Mouse (Mus musculus) neural tube, embryonic 13.5 days (tissue): Measurements from ENCODE around the gene Fgfr2. TPM values are rescaled to one million over a fixed set of nuclear protein-coding genes. Genes with fewer than 3 reads are reported as not detected.

ENCODE experiments used
- ATAC-seq: fragments of 200-750 bp; cut with Nextera tagmentation; 2 replicates; pipeline ENCODE4 v1.8.0; 2017; ENCODE audit warnings: low read depth, mild to moderate bottlenecking, moderate TSS enrichment, moderate library complexity
- H3K27ac ChIP-seq: fragments of 300-500 bp; sonication (generic); replicated peaks from 2 replicates; pipeline ENCODE4 v1.5.1; 2015; ENCODE audit warnings: moderate library complexity, mild to moderate bottlenecking, inconsistent platforms
- H3K27me3 ChIP-seq: fragments of 300-500 bp; sonication (generic); 2 replicates; pipeline ENCODE4 v1.6.1; 2015; ENCODE audit warnings: mild to moderate bottlenecking, inconsistent platforms
- H3K36me3 ChIP-seq: fragments of 300-500 bp; sonication (generic); 2 replicates; pipeline ENCODE4 v1.6.1; 2015; ENCODE audit warnings: mild to moderate bottlenecking, inconsistent platforms
- H3K4me1 ChIP-seq: fragments of 300-500 bp; sonication (generic); replicated peaks from 2 replicates; pipeline ENCODE4 v1.6.1; 2015; ENCODE audit warnings: inconsistent platforms
- H3K4me2 ChIP-seq: fragments of 300-500 bp; sonication (generic); 2 replicates; pipeline ENCODE4 v1.6.1; 2015; ENCODE audit warnings: inconsistent platforms, mild to moderate bottlenecking, moderate library complexity
- H3K4me3 ChIP-seq: fragments of 300-500 bp; sonication (generic); 2 replicates; pipeline ENCODE4 v1.5.1; 2015; ENCODE audit warnings: mild to moderate bottlenecking, inconsistent platforms
- H3K9ac ChIP-seq: fragments of 300-500 bp; sonication (generic); 2 replicates; pipeline ENCODE4 v1.6.1; 2015; ENCODE audit warnings: moderate library complexity, mild to moderate bottlenecking, inconsistent platforms
- H3K9me3 ChIP-seq: fragments of 300-500 bp; sonication (generic); 2 replicates; pipeline ENCODE4 v1.6.1; 2016; ENCODE audit warnings: inconsistent platforms
- WGBS: fragments of 180-500 bp; shearing (Covaris S2); methylation state at CpG from one replicate; pipeline ENCODE4 v1.1.7; 2015; 5-methylcytosine and 5-hydroxymethylcytosine counted together
- polyA plus RNA-seq: library from polyadenylated mRNA; unstranded; fragments of >200 nt; fragmentation: Nextera tagmentation; extraction: Ambion mirVana; gene quantifications from 2 replicates; pipeline ENCODE4 v1.2.1, GENCODE M21; 2015

The Fgfr2 gene
- polyA plus RNA-seq, 1 experiment from 2014 or later, result 22.9 TPM

DNA sequence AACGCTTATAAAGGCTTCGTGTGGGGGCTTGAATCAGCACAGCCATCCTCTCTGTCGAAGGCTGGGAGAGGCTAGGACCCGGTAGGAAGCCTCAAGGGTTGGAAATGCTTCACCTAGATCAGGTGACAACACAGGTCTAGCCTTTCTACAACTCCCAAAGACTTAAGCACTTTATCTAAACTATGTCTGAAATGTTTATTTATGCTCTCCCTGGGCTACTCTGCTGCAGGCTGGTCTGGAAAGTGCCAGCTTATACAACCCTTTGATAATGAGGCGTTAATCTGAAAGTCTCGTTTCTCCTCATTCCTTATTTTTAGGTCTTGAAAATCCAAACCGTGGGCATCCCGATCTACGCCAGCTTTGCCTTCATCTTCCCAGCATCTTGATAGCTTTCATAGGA lies 2299.2 kb downstream of the Fgfr2 start:
- H3K9ac ChIP-seq, result no peak overlapping the region
- no peaks in the 10 kb centered on the region for H3K4me1 ChIP-seq
- peaks cover 7% of the 10 kb centered on the region; the same call in 1 of the 2 replicates for H3K27me3 ChIP-seq
- H3K36me3 ChIP-seq, result no peaks in the 10 kb centered on the region
- H3K4me2 ChIP-seq, result no peak overlapping the region
- no peak overlapping the region for H3K4me3 ChIP-seq
- H3K9me3 ChIP-seq, result no peaks in the 10 kb centered on the region
- WGBS, result 82% methylated on average over 9 of the region's 9 CpGs
- ATAC-seq, result no peak
- no peak overlapping the region for H3K27ac ChIP-seq

DNA sequence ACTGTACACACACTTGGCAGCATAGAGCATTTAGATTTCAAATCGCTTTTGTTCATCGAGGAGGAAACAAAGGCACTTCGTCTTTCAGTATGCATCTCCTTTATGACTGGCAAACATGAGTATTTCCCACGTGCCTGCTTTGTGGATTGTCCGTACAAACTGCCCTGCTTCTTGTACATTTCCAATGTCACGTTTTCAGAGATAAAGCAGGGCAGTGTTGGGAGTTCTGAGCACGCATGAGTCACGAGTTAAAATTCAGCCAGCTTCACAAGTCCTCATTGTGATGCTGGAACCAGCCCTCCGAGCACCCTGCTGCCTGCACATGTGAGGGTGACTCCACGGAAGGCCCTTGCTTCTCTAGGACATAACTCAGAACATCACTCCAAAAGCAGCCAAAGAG lies 2303.5 kb downstream of the Fgfr2 start:
- no peaks in the 10 kb centered on the region for H3K4me1 ChIP-seq
- H3K4me3 ChIP-seq, result no peak overlapping the region
- 64% methylated on average over 10 of the region's 10 CpGs for WGBS
- H3K9ac ChIP-seq, result no peak overlapping the region
- no peak for ATAC-seq
- H3K36me3 ChIP-seq, result no peaks in the 10 kb centered on the region
- no peak overlapping the region for H3K4me2 ChIP-seq
- H3K9me3 ChIP-seq, result no peaks in the 10 kb centered on the region
- no peak overlapping the region; the same call in 1 of the 2 replicates for H3K27ac ChIP-seq
- 0 out of 2 replicates have a peak, but pooled peaks cover 2% of the 10 kb centered on the region for H3K27me3 ChIP-seq

DNA sequence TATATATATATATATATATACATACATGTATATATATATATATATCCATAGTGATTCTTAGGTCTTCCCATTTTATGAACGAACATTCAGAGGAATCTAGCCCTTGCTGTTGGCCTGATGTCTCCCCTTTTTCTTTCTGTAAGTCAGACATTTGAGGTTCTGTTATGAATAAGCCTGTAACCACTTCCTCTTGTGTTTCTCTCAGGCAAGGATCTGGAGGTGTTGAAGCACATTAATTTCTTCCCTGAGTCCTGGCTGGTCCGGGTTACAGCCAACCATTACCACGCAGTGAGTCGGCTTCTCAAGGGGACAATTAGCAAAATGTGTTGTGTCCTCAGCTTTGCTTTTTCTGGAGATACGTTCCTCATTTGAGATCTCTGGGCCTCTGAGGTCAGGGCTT lies 2304.3 kb downstream of the Fgfr2 start:
- Histone ChIP-seq H3K9me3 (no peaks in the 10 kb centered on the region), H3K27ac (no peak overlapping the region), H3K4me3 (no peak overlapping the region), H3K27me3 (no peaks in the 10 kb centered on the region), H3K9ac (no peak overlapping the region), H3K4me1 (no peaks in the 10 kb centered on the region), H3K4me2 (no peak overlapping the region), H3K36me3 (no peaks in the 10 kb centered on the region)
- 82% methylated on average over 5 of the region's 5 CpGs for WGBS
- no peak for ATAC-seq

DNA sequence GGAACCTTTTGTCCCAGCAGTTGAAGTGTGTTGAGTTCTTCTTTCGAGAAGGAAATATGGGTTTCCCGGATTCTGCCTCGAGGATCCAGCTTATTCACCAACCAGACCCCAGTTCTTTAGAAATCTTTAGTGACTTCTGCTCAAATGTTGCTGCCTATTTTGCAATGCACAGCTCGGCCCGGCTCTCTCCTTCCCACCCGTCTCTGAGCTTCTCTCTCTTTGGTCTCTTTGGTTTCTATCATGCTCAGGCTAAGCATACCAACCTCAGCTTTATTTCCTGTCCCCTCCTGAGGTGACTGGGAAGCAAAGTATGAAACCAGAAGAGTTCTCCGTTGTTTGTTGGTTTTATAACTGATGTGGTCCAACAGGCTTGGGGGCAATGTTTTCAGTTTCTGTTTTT lies 2306.9 kb downstream of the Fgfr2 start:
- Histone ChIP-seq H3K27ac (no peak overlapping the region), H3K4me2 (no peak overlapping the region), H3K9me3 (no peaks in the 10 kb centered on the region), H3K27me3 (no peaks in the 10 kb centered on the region), H3K4me3 (no peak overlapping the region), H3K36me3 (no peaks in the 10 kb centered on the region), H3K4me1 (no peaks in the 10 kb centered on the region), H3K9ac (no peak overlapping the region)
- ATAC-seq, result no peak
- 86% methylated on average over 7 of the region's 7 CpGs for WGBS

DNA sequence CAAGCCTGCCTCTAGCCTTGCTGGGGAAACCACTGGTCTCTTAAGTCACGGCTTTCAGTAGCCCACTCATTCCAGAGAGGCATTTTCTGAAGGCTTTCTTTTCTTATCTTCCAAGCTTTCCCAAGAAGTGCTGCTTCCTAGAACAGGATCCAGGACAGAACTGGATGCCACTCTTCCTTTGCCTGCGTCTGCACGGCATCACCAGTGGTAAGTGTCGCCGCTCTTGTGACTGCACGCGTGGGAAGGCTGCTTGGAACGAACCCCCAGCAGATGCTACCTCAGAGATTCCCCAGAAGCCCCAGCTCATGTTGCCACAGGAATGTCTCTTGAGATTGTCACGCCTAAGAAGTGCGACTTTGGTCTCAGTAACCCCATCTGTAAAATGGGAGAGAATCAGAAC lies 2307.5 kb downstream of the Fgfr2 start:
- no peaks in the 10 kb centered on the region for H3K27me3 ChIP-seq
- no peaks in the 10 kb centered on the region for H3K9me3 ChIP-seq
- no peaks in the 10 kb centered on the region for H3K36me3 ChIP-seq
- ATAC-seq, result no peak
- no peak overlapping the region for H3K9ac ChIP-seq
- WGBS, result 93% methylated on average over 10 of the region's 10 CpGs
- H3K4me2 ChIP-seq, result no peak overlapping the region
- no peaks in the 10 kb centered on the region for H3K4me1 ChIP-seq
- no peak overlapping the region for H3K27ac ChIP-seq
- no peak overlapping the region for H3K4me3 ChIP-seq

DNA sequence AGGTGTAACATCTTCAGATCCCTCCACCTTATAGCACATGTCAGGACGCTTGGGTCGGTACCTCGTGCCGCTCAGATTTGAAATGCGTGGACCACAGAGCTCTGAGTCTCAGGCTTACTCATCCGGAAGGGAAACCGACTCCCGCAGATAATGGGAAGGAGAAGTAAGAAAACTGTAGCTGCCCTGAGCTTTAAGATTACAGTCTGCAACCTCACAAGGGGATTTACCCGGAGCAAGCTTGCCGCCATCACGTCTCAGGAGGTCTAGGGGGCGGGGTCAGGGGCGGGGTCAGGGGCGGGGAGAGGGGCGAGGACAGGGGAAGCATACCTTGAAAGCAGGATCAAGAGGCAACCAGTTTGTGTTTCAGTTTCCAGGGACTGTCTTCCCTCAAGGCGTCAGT lies 2310.7 kb downstream of the Fgfr2 start:
- 46% methylated on average over 16 of the region's 16 CpGs for WGBS
- H3K9me3 ChIP-seq, result no peaks in the 10 kb centered on the region
- H3K36me3 ChIP-seq, result no peaks in the 10 kb centered on the region

DNA sequence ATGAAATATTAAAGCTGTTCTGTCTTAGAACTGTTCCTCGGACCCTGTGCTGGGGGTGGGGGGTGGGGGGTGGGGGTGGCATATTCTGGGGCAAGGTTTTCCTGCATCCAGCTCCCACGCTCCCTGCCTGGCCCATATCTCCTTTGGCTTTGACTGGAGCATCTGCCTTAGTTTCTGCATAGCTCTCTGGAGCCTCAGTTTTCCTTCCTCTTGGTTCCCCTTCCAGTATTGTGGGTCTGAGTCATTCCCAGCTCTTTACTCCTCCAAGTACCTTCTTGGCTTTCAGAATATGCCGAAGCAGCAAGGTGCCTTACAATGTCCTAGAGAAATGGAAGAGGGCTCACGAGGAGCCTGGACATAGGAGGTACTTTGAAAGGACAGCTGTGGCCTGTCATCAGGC lies 2312.9 kb downstream of the Fgfr2 start:
- no peak for ATAC-seq
- H3K9ac ChIP-seq, result no peak overlapping the region
- H3K27ac ChIP-seq, result no peak overlapping the region
- H3K27me3 ChIP-seq, result no peaks in the 10 kb centered on the region
- no peaks in the 10 kb centered on the region for H3K9me3 ChIP-seq
- no peaks in the 10 kb centered on the region for H3K4me1 ChIP-seq
- WGBS, result 84% methylated on average over 4 of the region's 4 CpGs
- H3K4me2 ChIP-seq, result no peak overlapping the region
- no peaks in the 10 kb centered on the region for H3K36me3 ChIP-seq
- no peak overlapping the region for H3K4me3 ChIP-seq

More for the DNA sequence above, 2310.7 kb downstream of the Fgfr2 start:
- no peaks in the 10 kb centered on the region for H3K4me1 ChIP-seq
- H3K27me3 ChIP-seq, result no peaks in the 10 kb centered on the region
- no peak overlapping the region for H3K27ac ChIP-seq
- no peak overlapping the region for H3K4me3 ChIP-seq
- no peak overlapping the region for H3K9ac ChIP-seq
- no peak overlapping the region for H3K4me2 ChIP-seq
- no peak for ATAC-seq

DNA sequence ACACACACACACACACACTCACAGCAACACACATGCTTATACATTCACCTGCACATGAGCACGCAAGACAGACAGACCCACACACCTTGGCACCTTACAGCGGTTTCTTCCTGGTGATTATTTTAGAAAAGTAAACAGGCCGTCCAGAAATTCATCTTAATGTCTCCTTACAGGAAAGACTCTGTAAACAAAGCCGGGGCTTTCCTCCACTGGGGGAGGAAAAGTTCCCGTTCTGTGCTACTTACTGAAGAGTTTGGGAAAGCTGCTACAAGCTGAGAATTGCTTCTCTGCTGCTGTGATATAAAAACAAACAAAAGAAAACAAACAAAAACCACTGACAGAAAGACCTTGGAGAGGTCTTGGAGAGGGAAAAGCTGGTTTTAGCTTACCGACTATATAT lies 2314.5 kb downstream of the Fgfr2 start:
- ATAC-seq, result no peak
- no peak overlapping the region for H3K4me3 ChIP-seq
- no peak overlapping the region for H3K9ac ChIP-seq
- H3K4me1 ChIP-seq, result no peaks in the 10 kb centered on the region
- no peaks in the 10 kb centered on the region for H3K36me3 ChIP-seq
- no peak overlapping the region for H3K4me2 ChIP-seq
- H3K27me3 ChIP-seq, result no peaks in the 10 kb centered on the region
- 82% methylated on average over 6 of the region's 6 CpGs for WGBS
- no peak overlapping the region for H3K27ac ChIP-seq
- H3K9me3 ChIP-seq, result no peaks in the 10 kb centered on the region

DNA sequence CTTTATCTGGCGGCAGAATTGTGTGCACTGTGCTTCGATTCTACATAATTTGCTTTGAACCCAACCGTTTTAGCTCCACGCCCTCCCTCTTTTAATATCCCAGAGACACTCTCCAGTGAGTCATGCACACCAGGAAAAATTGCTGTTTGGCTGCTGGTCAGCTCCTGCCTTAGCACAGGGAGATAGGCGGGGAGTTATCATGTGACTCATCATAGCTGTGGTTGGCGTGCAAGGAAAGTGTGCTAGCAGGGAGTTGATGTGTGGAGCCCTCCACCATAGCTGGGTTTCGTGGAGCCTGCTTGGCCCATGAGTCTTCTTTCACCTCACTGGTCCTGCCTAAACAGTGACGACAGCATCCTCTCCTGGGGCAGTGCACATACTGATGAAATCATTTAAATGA lies 2315.4 kb downstream of the Fgfr2 start:
- H3K4me1 ChIP-seq, result no peaks in the 10 kb centered on the region
- no peak overlapping the region for H3K9ac ChIP-seq
- no peaks in the 10 kb centered on the region for H3K36me3 ChIP-seq
- H3K4me2 ChIP-seq, result no peak overlapping the region
- 81% methylated on average over 8 of the region's 8 CpGs for WGBS
- H3K9me3 ChIP-seq, result no peaks in the 10 kb centered on the region
- H3K27ac ChIP-seq, result no peak overlapping the region
- no peak overlapping the region for H3K4me3 ChIP-seq
- ATAC-seq, result no peak
- H3K27me3 ChIP-seq, result no peaks in the 10 kb centered on the region

DNA sequence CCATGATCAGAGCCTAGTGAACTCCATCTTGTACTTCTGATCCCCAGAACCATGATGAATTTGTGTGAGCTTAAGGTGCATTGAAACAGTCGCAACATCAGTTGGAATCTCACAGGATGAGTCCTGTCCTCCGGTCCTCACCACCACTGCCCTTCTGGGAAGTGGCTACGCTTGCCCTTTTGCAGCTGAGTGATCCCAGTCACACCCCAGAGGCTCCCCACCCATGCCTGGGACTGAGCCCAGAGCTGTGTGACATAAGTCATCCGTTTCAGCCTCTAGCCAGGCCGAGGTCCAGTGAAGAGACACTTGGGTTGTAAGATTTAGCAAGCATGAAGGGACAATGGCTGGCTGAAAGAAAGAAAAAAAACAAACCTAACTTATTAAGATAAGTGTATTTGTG lies 2318.2 kb downstream of the Fgfr2 start:
- no peak overlapping the region for H3K4me3 ChIP-seq
- H3K4me1 ChIP-seq, result no peaks in the 10 kb centered on the region
- no peak overlapping the region for H3K9ac ChIP-seq
- H3K36me3 ChIP-seq, result no peaks in the 10 kb centered on the region
- H3K27me3 ChIP-seq, result no peaks in the 10 kb centered on the region
- no peak overlapping the region for H3K4me2 ChIP-seq
- ATAC-seq, result no peak
- no peak overlapping the region for H3K27ac ChIP-seq
- 86% methylated on average over 5 of the region's 5 CpGs for WGBS
- no peaks in the 10 kb centered on the region for H3K9me3 ChIP-seq

DNA sequence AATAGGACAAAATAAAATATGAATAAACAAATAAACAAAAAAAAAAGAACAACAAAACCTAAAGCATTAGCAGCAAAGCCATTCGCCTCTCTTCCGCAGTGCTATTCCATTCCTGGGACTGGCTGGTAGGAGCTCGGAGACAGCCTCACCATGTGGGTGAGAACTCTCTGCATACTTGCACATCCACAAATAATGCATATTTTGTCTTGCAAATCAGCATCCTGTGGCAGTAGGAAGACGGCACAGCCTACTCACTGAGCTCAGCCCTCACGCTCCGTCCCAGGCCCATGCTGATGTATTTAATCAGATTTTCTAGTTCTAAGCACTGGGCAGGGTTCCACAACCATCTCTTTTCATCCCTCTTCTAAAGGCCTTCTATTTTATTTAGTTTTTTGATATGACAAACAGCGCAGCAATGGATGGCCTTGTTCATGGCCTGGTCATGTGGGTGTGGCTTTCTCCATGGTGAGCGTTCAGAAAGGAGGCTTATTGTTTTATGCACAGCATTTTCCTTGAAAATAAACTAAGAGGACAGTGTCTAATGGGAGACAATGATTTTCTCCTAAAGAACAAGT lies 2319.8 kb downstream of the Fgfr2 start:
- no peak for ATAC-seq
- Histone ChIP-seq H3K4me2 (no peak overlapping the region), H3K4me1 (no peaks in the 10 kb centered on the region), H3K27me3 (no peaks in the 10 kb centered on the region), H3K9me3 (no peaks in the 10 kb centered on the region), H3K36me3 (no peaks in the 10 kb centered on the region), H3K27ac (no peak overlapping the region), H3K4me3 (no peak overlapping the region), H3K9ac (no peak overlapping the region)
- 84% methylated on average over 8 of the region's 8 CpGs for WGBS

DNA sequence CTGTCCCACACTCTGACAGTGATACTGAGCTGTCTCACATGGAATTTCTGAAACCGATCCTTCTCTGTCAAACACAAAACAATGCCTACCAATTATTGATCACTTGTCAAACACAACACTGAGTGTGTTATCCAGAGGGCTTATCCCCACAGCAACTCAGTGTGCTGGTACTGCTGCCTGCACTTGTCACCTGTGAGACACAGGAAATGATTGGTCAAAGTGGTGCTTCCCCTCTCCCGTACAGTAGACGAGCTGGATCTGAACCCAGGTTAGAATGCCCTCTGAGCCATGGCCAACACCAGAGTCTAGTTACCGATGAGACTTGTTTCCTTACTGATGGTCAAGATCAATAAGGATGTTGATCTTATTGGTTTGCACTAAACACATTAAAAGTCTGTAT lies 2321.3 kb downstream of the Fgfr2 start:
- no peaks in the 10 kb centered on the region for H3K36me3 ChIP-seq
- no peaks in the 10 kb centered on the region for H3K27me3 ChIP-seq
- WGBS, result 93% methylated on average over 4 of the region's 4 CpGs
- no peak for ATAC-seq
- H3K9me3 ChIP-seq, result no peaks in the 10 kb centered on the region
- H3K4me3 ChIP-seq, result no peak overlapping the region
- no peak overlapping the region for H3K9ac ChIP-seq
- H3K4me1 ChIP-seq, result no peaks in the 10 kb centered on the region
- no peak overlapping the region for H3K4me2 ChIP-seq
- H3K27ac ChIP-seq, result no peak overlapping the region

DNA sequence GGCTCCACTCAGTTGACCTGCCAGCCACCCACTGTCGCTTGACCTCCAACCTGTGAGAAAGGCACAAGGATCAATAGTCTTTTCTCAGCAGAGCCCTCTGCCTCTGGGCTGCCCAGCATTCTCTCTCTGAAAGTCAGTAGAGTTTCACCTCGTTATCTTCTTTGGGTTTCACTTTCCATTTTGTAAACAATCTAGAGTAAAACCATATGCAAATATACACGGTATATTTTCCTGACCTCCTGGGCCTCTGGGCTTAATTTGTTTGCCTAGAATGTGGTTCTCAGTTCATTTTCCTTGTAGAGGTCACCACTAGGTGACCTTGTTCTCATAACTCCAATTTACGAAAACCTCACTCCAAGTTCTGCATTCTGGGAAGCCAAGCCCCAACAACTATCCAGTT lies 2322.5 kb downstream of the Fgfr2 start:
- no peak overlapping the region for H3K4me3 ChIP-seq
- no peak overlapping the region for H3K27ac ChIP-seq
- H3K36me3 ChIP-seq, result no peaks in the 10 kb centered on the region
- no peak for ATAC-seq
- no peaks in the 10 kb centered on the region for H3K4me1 ChIP-seq
- H3K9ac ChIP-seq, result no peak overlapping the region
- no peak overlapping the region for H3K4me2 ChIP-seq
- WGBS, result 90% methylated on average over 4 of the region's 4 CpGs
- no peaks in the 10 kb centered on the region for H3K9me3 ChIP-seq
- H3K27me3 ChIP-seq, result no peaks in the 10 kb centered on the region
